Mouse (Mus musculus): ENCODE results near the gene Agpat4. TPM values are rescaled to one million over a fixed set of nuclear protein-coding genes. Genes with fewer than 3 reads are reported as not detected.

The Agpat4 gene
- total RNA-seq, 1 experiment: 45.7 TPM

DNA sequence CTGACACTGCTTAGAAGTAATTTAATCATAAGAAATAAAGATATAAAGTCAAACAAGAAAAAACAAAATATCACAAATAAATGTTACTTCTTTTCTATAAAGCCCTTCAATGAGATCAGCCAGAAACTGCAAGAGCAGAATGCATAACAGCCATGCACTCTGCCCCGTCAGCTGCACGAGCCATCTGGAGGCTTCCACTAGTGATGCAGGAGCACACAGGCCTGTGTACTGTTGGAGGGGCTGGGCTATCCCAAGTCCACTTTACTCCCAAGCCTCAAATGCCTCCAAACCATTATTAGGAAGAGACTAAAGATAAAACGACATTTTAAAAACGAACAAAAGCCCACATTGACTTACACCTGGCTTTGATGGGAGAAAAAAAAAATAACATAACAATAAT, 149.6 kb downstream of the Agpat4 start:
- in situ Hi-C loops (cut with MboI; ENCODE audit: low sequenced_read_pairs in 2 of 2, unreplicated experiment in 2 of 2): no loop called here
- H3K4me3 ChIP-seq (ENCODE audit: insufficient read depth in 1 of 2, low read depth in 1 of 2, low read length in 2 of 2, poor library complexity in 1 of 2, severe bottlenecking in 1 of 2): no peak overlapping the region
- H3K36me3 ChIP-seq (ENCODE audit: control insufficient read depth, insufficient read depth, low read length, poor library complexity, severe bottlenecking): peaks cover 23% of the 10 kb centered on the region
- DNase-seq (ENCODE audit: low read depth, low spot score): no peak
- H3K9me3 ChIP-seq (ENCODE audit: control insufficient read depth, insufficient read depth, low read depth, low read length): no peaks in the 10 kb centered on the region
- no peak for TF ChIP-seq ZNF384 (IDR thresholded peaks at IDR 0.05; ENCODE audit: low read depth, low read length)
- no peak for TF ChIP-seq HCFC1 (IDR thresholded peaks at IDR 0.05; ENCODE audit: borderline replicate concordance, insufficient read depth, low read length)
- TF ChIP-seq CHD2 (IDR thresholded peaks at IDR 0.05; ENCODE audit: low read depth, low read length): no peak
- no peak for TF ChIP-seq MAFK (IDR thresholded peaks at IDR 0.05; ENCODE audit: insufficient read depth, low read depth, low read length)
- H3K9ac ChIP-seq (ENCODE audit: insufficient read depth, low read depth, low read length, poor library complexity, severe bottlenecking): no peak overlapping the region
- H3K27ac ChIP-seq (ENCODE audit: insufficient read depth, low read depth, low read length, poor library complexity, severe bottlenecking): no peak overlapping the region
- peaks cover 0 to 5% of the 10 kb centered on the region in 2 experiments; a peak in 2 of 4 replicates for H3K4me1 ChIP-seq (ENCODE audit: control insufficient read depth in 2 of 2, insufficient read depth in 2 of 2, low read length in 2 of 2, poor library complexity in 1 of 2)

DNA sequence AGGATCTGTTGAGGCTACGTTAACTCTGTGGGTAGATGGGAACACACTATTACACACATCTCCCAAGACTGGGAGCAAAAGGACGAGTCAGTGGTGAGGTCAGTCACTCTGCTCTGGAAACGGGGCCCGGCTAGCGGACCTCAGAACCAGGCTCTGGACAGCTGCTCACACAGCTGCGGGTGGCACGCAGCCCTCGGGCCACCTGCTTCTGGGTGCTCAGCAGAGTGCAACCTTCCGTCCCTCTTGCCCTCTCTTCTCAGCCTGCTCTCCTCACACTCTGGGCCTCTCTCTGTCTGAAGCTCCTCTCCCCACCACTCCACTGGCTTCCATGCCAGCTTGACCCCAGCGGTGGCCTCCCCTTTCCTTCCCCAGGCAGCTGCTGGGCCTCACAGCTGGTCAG, 150.0 kb downstream of the Agpat4 start:
- H3K27ac ChIP-seq (ENCODE audit: insufficient read depth, low read depth, low read length, poor library complexity, severe bottlenecking): no peak overlapping the region
- no peak overlapping the region for H3K4me3 ChIP-seq (ENCODE audit: insufficient read depth in 1 of 2, low read depth in 1 of 2, low read length in 2 of 2, poor library complexity in 1 of 2, severe bottlenecking in 1 of 2)
- peaks cover 23% of the 10 kb centered on the region for H3K36me3 ChIP-seq (ENCODE audit: control insufficient read depth, insufficient read depth, low read length, poor library complexity, severe bottlenecking)
- no peak overlapping the region for H3K9ac ChIP-seq (ENCODE audit: insufficient read depth, low read depth, low read length, poor library complexity, severe bottlenecking)
- H3K9me3 ChIP-seq (ENCODE audit: control insufficient read depth, insufficient read depth, low read depth, low read length): no peaks in the 10 kb centered on the region
- in situ Hi-C loops (cut with MboI; ENCODE audit: low sequenced_read_pairs in 2 of 2, unreplicated experiment in 2 of 2): no loop called here
- DNase-seq (ENCODE audit: low read depth, low spot score): no peak
- TF ChIP-seq ZC3H11A (IDR thresholded peaks at IDR 0.05; ENCODE audit: borderline replicate concordance, low read depth, low read length) (no peak), ZNF384 (IDR thresholded peaks at IDR 0.05; ENCODE audit: low read depth, low read length) (no peak), HCFC1 (IDR thresholded peaks at IDR 0.05; ENCODE audit: borderline replicate concordance, insufficient read depth, low read length) (no peak), MAFK (IDR thresholded peaks at IDR 0.05; ENCODE audit: insufficient read depth, low read depth, low read length) (no peak), CHD2 (IDR thresholded peaks at IDR 0.05; ENCODE audit: low read depth, low read length) (no peak)
- peaks cover 0 to 5% of the 10 kb centered on the region in 2 experiments; a peak in 2 of 4 replicates for H3K4me1 ChIP-seq (ENCODE audit: control insufficient read depth in 2 of 2, insufficient read depth in 2 of 2, low read length in 2 of 2, poor library complexity in 1 of 2)

Other genes starting within 250 kb of the Agpat4 start
- gene Map3k4, start 200.1 kb downstream of the Agpat4 start, total RNA-seq (2012; rRNA removed): 31.7 and 34.7 TPM in 2 replicates

Data from ES-E14 (cell line).